10 mouse cellular contexts compared by ENCODE assay signal in the genomic region with DNA sequence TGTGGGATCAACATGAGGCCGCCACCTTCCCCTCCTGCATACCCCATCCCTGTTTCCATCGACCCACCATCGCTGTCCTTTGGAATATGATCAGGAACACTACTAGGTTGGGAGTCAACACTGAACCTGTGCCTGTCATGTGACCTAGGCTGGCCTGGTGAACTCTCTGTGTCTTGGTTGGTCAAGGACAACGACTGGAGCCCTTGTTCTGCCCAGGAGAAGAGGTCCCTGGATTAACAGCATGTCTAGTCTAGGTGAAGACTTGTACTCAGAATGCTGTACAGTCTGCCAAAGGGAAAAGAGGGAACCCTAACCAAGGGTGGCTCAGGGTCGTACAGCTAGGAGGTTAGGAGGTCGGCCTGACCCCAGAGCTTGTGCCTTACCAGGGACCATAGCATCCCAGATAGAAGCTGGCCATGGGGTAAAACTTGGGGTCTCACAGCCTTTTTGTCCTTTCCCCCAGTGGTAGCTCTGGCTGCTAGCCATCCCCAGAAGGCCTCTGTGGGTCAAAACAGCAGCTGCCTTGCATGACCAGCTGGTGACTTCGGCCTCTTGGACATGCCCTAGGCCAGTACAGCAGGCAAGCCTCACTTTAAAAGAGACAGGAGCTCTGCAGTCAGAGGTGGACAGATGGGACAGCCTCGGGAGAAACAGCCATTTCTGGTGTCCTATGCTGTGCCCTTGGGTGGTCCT. TPM values are rescaled to one million over a fixed set of nuclear protein-coding genes. Genes with fewer than 3 reads are reported as not detected.
DNase-seq lines count a peak whose midpoint lies in the region; ATAC-seq and TF ChIP-seq lines count a peak whose summit lies in the region.
"Had no signal": no experiment of that assay in that cellular context is flagged by ENCODE, and none has a peak within 500 bp of the region (broad histone marks: within the 10 kb centered on the region; RNA-seq: fewer than 3 reads in every experiment).

No protein-coding gene starts in this region.

- no peak overlapping the region for H3K4me2 ChIP-seq in midbrain, embryonic 15.5 days

- H3K36me3 ChIP-seq in liver, adult 2 months (ENCODE audit: control insufficient read depth, insufficient read depth, low read length): no peaks in the 10 kb centered on the region
- H3K36me3 ChIP-seq in midbrain, embryonic 15.5 days (replicated peaks): no peaks in the 10 kb centered on the region

- no peaks in the 10 kb centered on the region for H3K27me3 ChIP-seq in liver, adult 2 months (ENCODE audit: control insufficient read depth, insufficient read depth, low read length)
- H3K27me3 ChIP-seq in midbrain, embryonic 15.5 days (replicated peaks): no peaks in the 10 kb centered on the region

- H3K79me2 ChIP-seq in liver, adult 2 months (ENCODE audit: control insufficient read depth, insufficient read depth, low read length): no peaks in the 10 kb centered on the region

- WGBS in liver, adult 2 months: 45% methylated on average over 8 of the region's 8 CpGs
- 84% methylated on average over 8 of the region's 8 CpGs for WGBS in midbrain, embryonic 15.5 days

- no peak for ATAC-seq in midbrain, embryonic 15.5 days (replicated peaks)

- peaks cover 9% of the 10 kb centered on the region for H3K4me1 ChIP-seq in liver, adult 2 months (ENCODE audit: control insufficient read depth, insufficient read depth, low read length)
- no peaks in the 10 kb centered on the region for H3K4me1 ChIP-seq in embryonic fibroblast, embryonic 13.5 days (ENCODE audit: control insufficient read depth, insufficient read depth, low read length)
- peaks cover 21% of the 10 kb centered on the region for H3K4me1 ChIP-seq in midbrain, embryonic 15.5 days

- H3K27ac ChIP-seq in liver, adult 2 months (replicated peaks; ENCODE audit: insufficient read depth, low read depth, low read length): peak overlapping the region; percentile 41
- H3K27ac ChIP-seq in embryonic fibroblast, embryonic 13.5 days (ENCODE audit: insufficient read depth, low read length): 0 out of 2 replicates have a peak overlapping the region, but pooled peaks have one; percentile 16
- H3K27ac ChIP-seq in midbrain, embryonic 15.5 days: 0 out of 2 replicates have a peak overlapping the region, but pooled peaks have one; percentile 14

- no peak for TF ChIP-seq POLR2A in liver, adult 2 months (IDR thresholded peaks at IDR 0.05; ENCODE audit: extremely low read depth, insufficient read depth, low read length)
- no peak for TF ChIP-seq POLR2A in embryonic fibroblast, embryonic 13.5 days (IDR thresholded peaks at IDR 0.05; ENCODE audit: low read depth, low read length)

- no peak overlapping the region for H3K9ac ChIP-seq in liver, adult 2 months (ENCODE audit: low read depth, low read length)
- no peak overlapping the region for H3K9ac ChIP-seq in midbrain, embryonic 15.5 days

- DNase-seq in liver, adult 2 months (ENCODE audit: extremely low read depth, low read depth, low spot score): peak; percentile 81
- no peak for DNase-seq in liver
- peak; percentile 49 for DNase-seq in kidney, adult 9 months
- no peak for DNase-seq in thymus, postnatal 36 days
- DNase-seq in spleen, postnatal 4 days (ENCODE audit: low spot score in 2 of 2): no peak
- no peak for DNase-seq in gastrocnemius, postnatal 4 days (ENCODE audit: low spot score in 2 of 2)
- DNase-seq: thymus, adult 18-20 months had no signal

- no peak for TF ChIP-seq CTCF in liver, adult 2 months (IDR thresholded peaks at IDR 0.05; ENCODE audit: low read depth, low read length)
- TF ChIP-seq CTCF in embryonic fibroblast, embryonic 13.5 days (IDR thresholded peaks at IDR 0.05; ENCODE audit: borderline replicate concordance, insufficient read depth, low read length): no peak

- no peaks in the 10 kb centered on the region for H3K9me3 ChIP-seq in midbrain, embryonic 15.5 days

- no peak overlapping the region for H3K4me3 ChIP-seq in liver, adult 2 months (ENCODE audit: insufficient read depth, low read depth, low read length)
- H3K4me3 ChIP-seq in embryonic fibroblast, embryonic 13.5 days (ENCODE audit: insufficient read depth, low read length): no peak overlapping the region
- H3K4me3 ChIP-seq in midbrain, embryonic 15.5 days: no peak overlapping the region

RNA-seq across cellular contexts. Expression of gene 1700001O22Rik, which starts 30.0 kb away (rescaled TPM):
- not detected in 2 replicates for total RNA-seq in liver, adult 2 months (2014; rRNA removed)
- polyA plus RNA-seq in liver, adult 2 months (2012; rRNA removed): 0.11 TPM in 1 of 2 replicates, not detected in the other
- polyA plus RNA-seq in embryonic fibroblast, embryonic 13.5 days (2011; ENCODE audit: insufficient read length, low read depth, missing spikeins): not detected in 2 replicates
- 1.2 and 1.7 TPM in 2 replicates for polyA plus RNA-seq in midbrain, embryonic 15.5 days (2015; fragmentation: Nextera tagmentation; extraction: Ambion mirVana)
- total RNA-seq in gastrocnemius, postnatal 4 days (2021): under 1 TPM; 0.69 to 0.88 TPM
- total RNA-seq: common myeloid progenitor, adult 5-6 weeks had no signal

RNA-seq across cellular contexts. Expression of gene Ntmt1, which starts 34.2 kb away (rescaled TPM):
- total RNA-seq in liver, adult 2 months (2014; rRNA removed): 8.3 and 8.8 TPM in 2 replicates
- polyA plus RNA-seq in liver, adult 2 months (2012; rRNA removed): 11.9 and 15.9 TPM in 2 replicates
- polyA plus RNA-seq in embryonic fibroblast, embryonic 13.5 days (2011; ENCODE audit: insufficient read length, low read depth, missing spikeins): 25.6 and 30.3 TPM in 2 replicates
- 122 and 123 TPM in 2 replicates for polyA plus RNA-seq in midbrain, embryonic 15.5 days (2015; fragmentation: Nextera tagmentation; extraction: Ambion mirVana)
- total RNA-seq in gastrocnemius, postnatal 4 days (2021): 10 to 100 TPM; 29.2 to 32.8 TPM

RNA-seq across cellular contexts. Expression of gene Asb6, which starts 56.7 kb away (rescaled TPM):
- total RNA-seq in liver, adult 2 months (2014; rRNA removed): 4.6 and 5.6 TPM in 2 replicates
- 15.4 and 17.4 TPM in 2 replicates for polyA plus RNA-seq in liver, adult 2 months (2012; rRNA removed)
- 20.2 and 26.0 TPM in 2 replicates for polyA plus RNA-seq in embryonic fibroblast, embryonic 13.5 days (2011; ENCODE audit: insufficient read length, low read depth, missing spikeins)
- 44.9 and 47.5 TPM in 2 replicates for polyA plus RNA-seq in midbrain, embryonic 15.5 days (2015; fragmentation: Nextera tagmentation; extraction: Ambion mirVana)
- total RNA-seq in gastrocnemius, postnatal 4 days (2021): 10 to 100 TPM; 13.4 to 18.9 TPM

Comparison
In these comparisons a context has a peak if more than half of its experiments do, and no peak if none do; other contexts are left out.
1. DNase-seq: peak in liver, adult 2 months (single experiment) and kidney, adult 9 months (single experiment); none in liver (single experiment), thymus, postnatal 36 days (0 of 2), spleen, postnatal 4 days (0 of 2) and gastrocnemius, postnatal 4 days (0 of 2).
2. Peak in every context shown above with its lines, with median percentiles within 50 percentile points of each other: H3K27ac ChIP-seq.